Mouse (Mus musculus): ENCODE results near the gene 2900011O08Rik.
"Not testable (repeated sequence)": the region's sequence is repeated elsewhere in the genome, so short reads cannot be mapped to it uniquely, and the experiment has no call there.

The 2900011O08Rik gene

DNA sequence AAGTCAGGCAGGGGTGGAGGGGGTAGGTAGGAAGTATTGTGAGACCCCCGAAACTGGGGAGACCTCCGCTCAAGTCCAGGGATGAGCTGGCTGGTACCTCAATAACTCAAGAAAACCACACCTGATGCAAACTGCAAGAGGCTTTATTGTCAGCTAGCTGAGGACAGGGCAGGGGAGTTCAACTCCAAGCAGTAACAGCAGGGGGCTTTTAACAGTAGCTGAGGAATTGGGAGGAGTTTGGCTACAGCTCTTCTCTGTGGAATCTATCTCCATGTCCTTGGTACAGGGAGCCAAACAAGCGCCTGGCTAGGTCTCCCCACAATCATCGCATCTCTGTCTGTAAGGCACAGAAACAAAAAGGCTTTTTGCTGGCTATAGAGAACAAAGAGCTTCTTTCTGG, 80.2 kb downstream of the 2900011O08Rik start:
- DNase-seq (ENCODE audit: low read depth) = not testable (repeated sequence)

DNA sequence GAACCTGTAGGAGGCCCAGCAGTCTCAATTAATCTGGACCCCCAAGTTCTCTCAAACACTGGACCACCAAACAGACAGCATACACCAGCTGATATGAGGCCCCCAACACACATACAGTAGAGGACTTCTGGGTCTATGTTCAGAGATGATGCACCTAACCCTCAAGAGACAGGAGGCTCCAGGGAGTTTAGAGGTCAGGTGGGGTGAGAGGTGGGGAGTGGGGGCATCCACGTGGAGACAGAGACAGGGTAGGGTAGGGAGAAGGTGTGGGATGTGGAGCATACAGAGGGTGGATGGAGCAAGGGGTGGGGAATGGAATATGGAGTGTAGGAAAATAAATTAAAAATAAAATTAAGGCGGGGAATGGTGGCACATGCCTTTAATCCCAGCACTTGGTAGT, 82.3 kb downstream of the 2900011O08Rik start:
- DNase-seq (ENCODE audit: low read depth) = not testable (repeated sequence)

DNA sequence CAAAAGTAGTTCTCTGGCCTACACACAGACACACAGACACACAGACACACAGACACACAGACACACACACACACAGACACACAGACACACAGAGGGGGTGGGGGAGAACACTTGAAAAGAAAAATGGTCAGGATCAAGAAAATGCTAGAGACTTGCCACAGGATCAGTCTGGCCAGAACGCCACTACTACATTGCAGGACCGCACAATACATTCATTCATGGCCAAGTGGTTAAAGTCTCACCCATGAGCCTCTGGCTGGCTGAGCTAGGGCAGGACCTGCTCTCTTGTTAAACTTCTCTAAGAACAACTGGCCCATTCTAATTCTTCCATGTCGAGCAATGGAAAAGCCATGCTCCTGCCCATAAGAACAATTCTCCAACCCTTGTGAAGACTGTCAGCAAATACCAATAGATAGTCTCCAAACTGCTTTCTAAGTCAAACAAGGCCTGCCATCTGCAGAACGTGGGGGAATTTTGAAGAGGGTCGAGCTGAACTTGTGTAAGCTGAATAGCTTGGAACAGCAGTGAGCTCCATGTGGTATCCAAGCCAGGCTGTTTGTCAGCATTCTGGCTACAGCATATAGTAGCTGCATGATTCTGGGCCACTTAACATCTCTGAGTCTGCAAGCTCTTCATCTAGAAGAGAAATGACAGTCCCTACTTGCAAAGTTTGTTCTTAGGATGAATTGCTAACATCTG, 84.2 kb downstream of the 2900011O08Rik start:
- no peak for DNase-seq (ENCODE audit: low read depth)

DNA sequence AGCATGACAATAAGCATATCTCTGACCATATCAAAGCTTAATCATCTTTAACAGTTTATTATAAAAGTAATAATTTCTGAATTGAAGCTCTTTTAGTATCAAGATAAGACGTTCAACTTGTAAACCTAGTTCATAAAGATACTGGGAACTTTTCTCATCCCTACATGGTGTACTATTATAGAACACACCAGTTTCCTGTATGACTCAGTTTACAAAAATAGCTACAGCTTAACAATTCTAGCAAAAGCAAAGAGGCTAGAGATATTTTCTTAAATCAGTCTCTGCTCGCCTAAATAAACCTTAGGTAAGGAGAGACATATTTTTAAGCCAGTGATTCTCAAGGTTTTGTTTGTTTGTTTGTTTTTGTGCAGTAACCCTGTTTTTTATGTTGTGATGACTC, 96.5 kb downstream of the 2900011O08Rik start:
- DNase-seq (ENCODE audit: low read depth) = no peak

DNA sequence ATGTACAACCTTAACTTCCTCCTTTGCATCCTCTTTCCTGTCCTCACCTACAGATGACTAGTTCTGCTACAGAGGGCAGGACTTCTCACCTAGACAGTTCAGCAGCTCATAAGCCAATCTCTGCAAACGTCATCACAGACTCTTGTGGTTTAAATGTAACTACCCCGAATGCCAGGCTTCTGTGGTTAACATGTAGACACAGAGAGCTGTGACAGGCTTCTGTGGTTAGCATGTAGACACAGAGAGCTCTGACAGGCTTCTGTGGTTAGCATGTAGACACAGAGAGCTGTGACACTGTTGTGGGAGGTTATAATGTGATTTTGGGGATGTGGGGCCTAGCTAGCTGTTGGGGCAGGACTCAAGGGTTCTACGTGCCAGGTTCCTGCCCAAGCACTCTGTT, 101.8 kb downstream of the 2900011O08Rik start:
- DNase-seq (ENCODE audit: low read depth) = peak; percentile 50

DNA sequence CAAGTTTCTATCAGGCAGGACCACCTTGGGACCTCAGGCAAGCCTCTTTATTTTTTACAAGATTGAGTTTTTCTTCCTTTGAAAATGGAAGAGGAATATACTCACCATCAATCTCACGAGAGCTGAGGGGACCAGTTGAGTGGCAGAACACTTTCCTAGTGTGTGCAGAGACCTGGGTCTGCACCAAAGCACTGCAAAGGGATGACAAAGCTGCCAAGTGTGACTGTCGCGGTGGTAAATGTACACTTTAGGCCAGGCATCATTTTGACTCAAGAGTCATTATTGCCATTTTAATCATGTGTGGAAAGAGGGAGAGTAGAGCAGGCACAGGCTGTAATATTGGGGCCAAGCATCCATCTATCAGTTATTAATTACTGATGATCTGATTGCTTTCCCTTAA, 102.9 kb downstream of the 2900011O08Rik start:
- no peak for DNase-seq (ENCODE audit: low read depth)

DNA sequence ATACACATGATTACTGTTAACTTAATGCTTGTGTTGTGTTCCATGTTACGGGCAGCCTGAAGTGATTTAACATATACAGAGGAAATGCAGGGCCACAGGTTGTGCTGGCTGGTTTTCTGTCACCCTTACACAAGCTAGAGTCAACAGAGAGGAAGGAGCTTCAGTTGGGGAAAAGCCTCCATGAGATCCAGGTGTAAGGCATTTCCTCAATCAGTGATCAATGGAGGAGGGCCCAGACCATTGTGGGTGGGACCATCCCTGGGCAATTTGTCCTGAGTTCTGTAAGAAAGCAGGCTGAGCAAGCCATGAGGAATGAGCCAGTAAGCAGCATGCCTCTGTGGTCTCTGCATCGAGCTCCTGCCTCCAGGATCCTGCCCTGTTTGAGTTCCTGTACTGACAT, 105.4 kb downstream of the 2900011O08Rik start:
- no peak for DNase-seq (ENCODE audit: low read depth)

DNA sequence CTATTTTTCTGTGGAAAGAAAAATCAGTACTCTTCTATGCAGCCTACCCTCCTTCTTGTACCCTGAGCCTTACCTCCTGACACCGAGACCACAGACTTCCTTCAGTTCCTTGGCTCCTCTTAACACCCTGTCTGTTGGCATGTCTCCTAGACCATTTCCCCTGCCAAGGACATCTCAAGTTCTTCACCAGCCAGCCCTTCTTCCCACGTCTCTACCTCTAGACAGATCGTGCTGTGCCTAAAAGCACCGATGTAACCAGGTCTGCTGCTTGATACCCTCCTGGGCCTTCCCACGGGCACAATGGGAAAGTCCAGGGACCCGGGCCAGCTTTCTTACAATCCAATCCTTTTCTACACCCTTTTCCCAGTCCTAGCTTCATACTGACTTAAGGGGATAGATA, 119.5 kb downstream of the 2900011O08Rik start:
- DNase-seq (ENCODE audit: low read depth) = no peak

DNA sequence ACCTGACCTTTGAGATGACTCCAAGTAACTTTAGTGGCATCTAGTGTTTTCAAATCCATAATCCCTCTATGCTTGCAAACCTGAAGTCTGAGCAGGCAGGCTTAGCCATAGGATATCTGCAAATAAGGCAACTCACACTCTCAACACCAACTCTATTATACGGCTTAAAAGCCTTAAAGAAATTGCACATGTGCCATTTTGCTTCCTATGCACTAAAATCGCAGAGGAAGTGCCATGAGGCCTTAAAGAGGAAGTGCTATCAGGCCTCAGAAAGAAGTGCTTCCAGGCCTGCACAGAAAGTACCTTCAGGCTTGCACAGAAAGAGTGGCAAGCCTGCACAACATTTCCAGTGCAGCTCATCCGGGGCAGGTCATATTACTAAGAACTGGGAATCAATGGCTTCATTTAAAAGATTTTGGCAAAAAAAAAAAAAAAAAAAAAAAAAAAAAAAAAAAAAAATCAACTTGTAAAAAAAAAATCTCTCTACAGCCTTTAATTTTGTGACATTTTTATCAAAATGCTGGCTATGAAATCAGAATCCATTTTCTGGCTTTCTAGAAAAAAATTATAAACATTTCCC, 123.3 kb downstream of the 2900011O08Rik start:
- DNase-seq (ENCODE audit: low read depth) = no peak

DNA sequence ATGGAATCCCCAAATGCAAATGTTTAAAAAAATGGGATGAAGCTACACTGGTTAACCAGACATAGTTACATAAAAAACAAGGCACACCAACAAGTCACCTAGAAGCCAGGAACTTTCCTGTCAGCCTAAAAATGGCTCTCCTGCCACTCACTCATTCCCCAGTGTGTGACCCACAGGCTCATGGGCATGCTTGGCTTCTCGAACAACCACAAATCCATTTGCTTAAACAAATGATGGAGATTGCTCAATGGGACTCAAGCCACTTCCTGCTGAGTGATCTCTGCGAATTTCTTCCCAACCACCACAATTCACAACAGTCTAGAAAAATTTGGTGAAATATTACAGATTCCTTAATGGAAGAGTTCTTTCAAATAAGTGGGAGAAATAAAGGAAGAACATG, 124.5 kb downstream of the 2900011O08Rik start:
- no peak for DNase-seq (ENCODE audit: low read depth)

DNA sequence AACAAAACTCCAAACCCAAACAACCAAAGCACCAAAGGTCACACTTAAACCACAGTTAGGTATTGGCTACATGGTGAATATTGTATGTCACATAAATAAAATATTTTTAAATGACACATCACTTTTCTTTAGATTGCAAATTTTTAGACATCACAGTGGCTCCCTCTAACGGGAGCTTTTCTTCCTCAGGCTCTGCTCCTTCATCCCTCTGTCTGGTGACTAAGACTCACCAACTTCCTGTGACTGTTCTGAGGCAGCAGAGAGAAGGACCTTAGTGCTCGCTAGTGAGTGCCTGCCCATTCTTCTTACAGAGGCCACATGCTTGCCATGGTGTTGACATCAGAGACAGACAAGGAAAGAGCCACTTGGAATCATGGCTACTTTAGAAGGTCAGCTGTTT, 125.7 kb downstream of the 2900011O08Rik start:
- no peak for DNase-seq (ENCODE audit: low read depth)

DNA sequence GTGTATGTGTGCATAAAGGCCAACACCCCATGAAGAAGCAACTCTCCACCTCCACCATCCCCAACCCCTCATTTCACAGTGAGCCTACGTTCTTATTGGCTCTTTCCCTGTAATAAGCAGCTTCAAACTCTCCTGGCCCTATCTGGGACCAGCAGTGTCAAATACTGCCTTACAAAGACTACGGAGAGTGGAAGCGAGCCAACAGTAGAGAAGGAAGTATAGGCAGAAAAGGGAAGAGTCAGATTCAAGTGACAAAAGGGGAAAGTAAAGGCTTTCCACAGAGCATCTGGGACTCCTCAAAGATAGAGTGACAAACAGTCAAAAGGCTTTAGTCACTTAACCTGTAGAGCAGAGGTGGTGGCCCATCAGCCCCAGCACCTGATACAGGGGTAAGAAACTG, 126.3 kb downstream of the 2900011O08Rik start:
- no peak for DNase-seq (ENCODE audit: low read depth)

DNA sequence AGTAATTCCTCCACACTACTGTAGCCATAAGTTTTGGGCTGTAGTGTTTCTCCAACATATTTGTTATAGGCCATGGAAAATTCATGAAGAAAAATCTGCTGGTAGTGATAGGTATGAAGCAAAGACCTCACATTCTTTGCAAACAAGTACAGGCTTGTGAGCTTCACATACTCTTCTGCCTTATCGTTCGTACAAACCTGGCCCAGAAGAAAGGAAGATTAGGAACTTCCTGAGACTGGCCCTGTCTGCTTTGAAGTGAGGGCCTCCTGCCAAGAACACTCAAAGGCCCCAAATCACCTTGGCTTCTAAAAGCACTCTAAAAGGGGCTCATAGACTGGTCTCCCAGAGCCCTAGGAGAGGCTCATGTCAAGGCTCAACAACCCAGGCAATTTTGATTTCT, 130.9 kb downstream of the 2900011O08Rik start:
- DNase-seq (ENCODE audit: low read depth) = no peak

DNA sequence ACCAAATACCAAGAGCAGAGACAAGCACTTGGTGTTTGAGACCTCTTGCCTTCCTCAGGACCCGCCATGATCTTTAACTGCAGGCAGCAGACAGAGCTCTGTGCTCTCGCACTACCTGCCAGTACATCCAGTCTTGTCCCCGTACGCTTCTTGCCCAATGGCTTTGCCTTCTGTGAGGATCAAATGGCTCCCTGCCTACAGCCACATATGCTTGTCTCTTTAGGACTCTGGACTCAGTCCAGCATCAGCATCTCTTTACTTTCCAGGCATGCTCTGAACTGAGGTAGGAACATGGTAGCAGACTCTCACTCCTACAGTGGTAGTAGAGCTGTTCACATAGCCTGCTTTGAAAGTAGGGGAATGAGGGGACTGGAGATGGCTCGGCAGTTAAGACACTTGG, 134.5 kb downstream of the 2900011O08Rik start:
- DNase-seq (ENCODE audit: low read depth) = no peak

DNA sequence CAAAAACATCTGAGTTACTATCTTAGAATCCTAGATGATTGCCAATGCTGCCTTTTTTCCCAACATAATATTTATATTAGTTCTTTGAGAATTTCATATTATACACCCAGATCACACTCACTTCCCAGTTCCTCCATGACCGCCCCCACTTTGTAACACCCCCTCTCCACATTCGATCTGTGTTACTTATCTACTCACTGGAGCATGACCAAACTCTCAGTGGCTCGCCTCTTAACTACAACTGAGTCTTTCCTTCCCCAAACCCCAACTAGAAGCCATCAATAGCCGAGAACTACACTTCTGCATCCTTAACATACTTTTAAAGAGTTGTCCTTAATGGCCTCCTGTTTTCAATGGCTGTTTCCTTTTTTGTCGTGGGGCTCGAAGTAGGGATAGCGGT, 135.2 kb downstream of the 2900011O08Rik start:
- DNase-seq (ENCODE audit: low read depth) = no peak

DNA sequence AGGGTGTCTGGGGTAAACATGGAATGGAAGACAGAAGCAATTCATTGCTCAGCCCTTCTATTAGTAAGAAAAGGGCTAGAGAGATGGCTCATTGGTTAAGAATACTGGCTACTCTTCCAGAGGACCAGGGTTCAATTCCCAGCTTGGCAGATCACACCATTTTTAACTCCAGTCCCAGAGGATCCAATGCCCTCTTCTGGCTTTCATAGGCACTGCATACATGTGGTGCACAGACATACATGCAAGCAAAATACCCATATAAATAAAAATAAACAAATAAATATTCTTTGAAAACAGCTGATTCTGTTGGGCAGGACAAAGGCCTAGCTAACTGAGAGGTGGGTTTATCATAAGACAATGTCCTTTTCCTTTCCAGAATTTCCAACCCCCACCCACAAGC, 136.2 kb downstream of the 2900011O08Rik start:
- DNase-seq (ENCODE audit: low read depth) = no peak

DNA sequence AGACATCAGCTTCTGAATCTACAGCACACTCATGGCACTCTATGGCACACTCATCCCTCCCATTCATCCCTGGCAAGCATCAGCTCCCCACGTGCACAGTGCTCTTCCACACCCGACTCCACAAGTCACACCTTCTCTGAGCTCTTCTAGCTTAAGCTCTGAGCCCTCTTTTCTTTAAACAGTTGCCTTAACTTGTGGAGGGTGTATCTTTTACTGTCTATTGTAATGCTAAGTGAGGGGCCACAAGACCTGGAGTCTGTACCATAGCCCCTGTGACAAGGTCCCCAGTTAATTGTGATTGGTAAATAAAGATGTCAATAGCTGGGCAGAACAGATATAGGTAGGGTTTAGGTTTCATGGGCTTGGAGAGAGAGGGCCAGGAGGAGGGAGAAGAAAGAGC, 137.5 kb downstream of the 2900011O08Rik start:
- no peak for DNase-seq (ENCODE audit: low read depth)

DNA sequence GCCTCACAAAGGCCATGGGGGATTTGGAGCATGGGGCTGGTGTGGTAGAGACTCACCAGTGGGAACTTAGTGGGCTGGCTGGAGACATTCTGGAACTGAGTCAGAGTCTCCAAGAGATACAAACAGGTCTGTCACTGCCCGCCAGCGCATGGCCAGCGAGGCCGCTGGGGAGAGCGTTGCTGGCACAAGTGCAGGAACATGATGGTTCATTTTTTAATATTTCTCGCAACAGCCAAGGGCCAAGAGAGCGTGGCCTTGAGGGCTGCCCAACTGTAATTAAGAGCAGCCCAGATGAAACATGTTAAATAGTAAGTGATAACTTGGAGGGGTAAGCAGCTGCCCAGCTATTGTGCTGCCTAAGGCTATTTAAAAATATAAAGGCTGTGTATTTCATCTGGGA, 138.3 kb downstream of the 2900011O08Rik start:
- no peak for DNase-seq (ENCODE audit: low read depth)

DNA sequence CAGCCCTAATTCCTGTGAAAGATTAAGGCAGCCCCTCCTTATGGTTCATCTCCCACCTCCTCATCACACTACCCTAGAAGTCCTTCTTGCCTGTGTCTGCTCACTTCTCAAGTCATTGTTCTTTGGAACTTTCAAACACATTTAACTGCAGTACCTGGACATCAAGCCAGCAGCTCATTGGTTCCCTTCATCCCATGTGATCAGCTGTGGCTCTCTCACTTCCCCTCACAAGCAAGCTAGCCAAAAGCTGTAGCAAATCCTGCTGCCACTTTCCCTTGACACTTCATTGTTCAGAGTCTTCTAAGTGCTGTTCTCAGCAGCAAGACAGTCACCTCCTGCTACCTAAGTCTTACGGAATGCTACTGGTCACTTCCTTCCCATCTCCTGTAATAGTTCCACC, 138.8 kb downstream of the 2900011O08Rik start:
- no peak for DNase-seq (ENCODE audit: low read depth)

DNA sequence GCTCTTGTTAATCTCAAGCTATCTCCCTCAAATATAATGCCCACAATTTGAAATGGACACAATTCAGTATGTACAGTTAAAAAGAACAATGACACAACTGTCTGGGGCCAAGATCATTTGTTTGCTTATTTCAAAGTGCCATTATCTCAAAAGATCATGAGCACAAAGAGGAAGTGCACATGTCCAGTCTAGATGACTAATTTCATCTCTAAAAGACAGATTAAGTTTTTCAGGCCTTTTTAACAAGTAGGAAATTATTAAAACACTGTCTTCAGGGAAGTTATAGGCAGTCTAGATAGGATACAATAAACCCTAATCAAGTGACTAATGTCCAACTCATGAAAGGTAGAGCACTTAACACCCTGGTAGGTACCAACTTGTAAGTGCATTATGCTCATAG, 142.6 kb downstream of the 2900011O08Rik start:
- no peak for DNase-seq (ENCODE audit: low read depth)

DNA sequence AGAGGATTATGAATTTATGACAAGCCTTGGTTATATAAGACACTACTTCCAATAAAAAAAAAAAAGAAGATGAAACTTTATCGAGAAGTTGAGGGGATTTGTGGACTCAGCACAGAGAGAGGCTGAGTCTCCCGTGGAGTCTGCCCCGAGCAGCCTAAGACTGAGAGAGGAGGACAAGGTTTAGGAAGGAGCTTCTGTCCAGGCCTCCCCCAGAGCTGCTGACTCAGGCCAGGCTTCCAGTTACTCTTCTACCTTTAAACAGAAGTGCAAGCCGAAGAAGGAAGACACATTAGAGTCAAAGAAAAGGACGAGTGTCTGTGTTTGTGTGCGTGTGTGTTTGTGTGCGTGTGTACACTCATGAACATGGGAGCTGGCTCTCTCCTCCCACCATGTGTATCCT, 144.4 kb downstream of the 2900011O08Rik start:
- no peak for DNase-seq (ENCODE audit: low read depth)

DNA sequence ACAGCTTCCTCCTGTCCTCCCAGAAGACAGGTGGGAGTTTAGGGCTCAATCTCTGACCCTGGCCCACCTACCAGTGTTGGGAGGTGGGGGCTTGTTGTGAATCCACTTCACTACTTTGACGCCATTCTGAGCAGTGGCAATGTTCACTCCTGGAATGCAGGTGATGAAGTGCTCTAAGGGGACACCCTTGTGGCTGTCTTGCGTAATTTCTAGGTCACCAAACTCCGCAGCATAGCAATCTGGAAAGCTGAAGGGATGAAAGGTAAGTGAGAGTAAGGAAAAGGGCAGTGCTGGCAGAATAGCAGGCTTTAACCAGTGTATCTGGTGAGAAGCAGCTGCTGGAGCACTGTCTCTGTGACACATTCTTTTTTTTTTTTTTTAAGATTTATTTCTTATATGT, 145.0 kb downstream of the 2900011O08Rik start:
- DNase-seq (ENCODE audit: low read depth) = no peak

DNA sequence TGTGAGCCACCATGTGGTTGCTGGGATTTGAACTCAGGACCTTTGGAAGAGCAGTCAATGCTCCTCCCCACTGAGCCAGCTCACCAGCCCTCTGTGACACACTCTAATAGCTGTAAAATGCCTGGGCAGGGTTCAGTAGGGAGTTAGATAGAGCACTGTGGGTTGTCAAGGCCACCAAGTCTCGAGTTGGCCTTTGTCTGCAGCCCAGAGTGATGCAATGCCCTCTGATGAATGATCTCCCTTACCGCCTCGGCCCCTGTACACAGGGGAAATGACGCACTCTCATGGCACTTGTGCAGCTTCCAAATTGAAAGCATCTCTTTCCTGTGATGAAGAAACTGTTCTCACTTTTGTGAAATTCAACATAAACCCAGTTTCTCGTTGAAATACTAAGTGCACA, 145.4 kb downstream of the 2900011O08Rik start:
- DNase-seq (ENCODE audit: low read depth) = no peak

DNA sequence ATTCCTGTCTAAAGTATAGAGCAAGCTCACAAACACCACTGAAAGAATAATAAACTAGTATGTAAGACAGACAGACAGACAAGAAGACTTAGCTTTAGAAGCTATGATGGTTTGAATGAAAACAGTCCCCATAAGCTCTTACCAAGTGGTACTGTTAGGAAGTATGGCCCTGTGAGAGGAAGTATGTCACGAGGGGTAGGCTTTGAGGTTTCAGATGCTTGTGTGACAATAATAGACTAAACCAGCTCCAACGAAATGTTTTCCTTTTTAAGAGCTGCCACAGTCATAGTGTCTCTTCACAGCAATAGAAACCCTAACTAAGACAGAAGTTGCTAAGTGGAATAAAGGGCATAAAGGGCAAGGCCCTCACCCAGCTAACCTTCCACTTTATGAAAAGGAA, 148.6 kb downstream of the 2900011O08Rik start:
- no peak for DNase-seq (ENCODE audit: low read depth)

Data from c-Kit-positive CD71-negative TER-119-negative erythroid progenitor cells, embryonic 14.5 days (primary cell).